Mouse (Mus musculus) urinary bladder, postnatal 10 days (tissue): ENCODE data around the gene Scfd2.

Source experiments
- DNase-seq: peaks from one replicate; pipeline ENCODE4 v3.0.0; 2022; ENCODE audit warnings: low spot score

Gene Scfd2

GRCm38 (mm10) chr5:74277216-74277615, 254.3 kb downstream of the Scfd2 start:
- no peak for DNase-seq

DNA sequence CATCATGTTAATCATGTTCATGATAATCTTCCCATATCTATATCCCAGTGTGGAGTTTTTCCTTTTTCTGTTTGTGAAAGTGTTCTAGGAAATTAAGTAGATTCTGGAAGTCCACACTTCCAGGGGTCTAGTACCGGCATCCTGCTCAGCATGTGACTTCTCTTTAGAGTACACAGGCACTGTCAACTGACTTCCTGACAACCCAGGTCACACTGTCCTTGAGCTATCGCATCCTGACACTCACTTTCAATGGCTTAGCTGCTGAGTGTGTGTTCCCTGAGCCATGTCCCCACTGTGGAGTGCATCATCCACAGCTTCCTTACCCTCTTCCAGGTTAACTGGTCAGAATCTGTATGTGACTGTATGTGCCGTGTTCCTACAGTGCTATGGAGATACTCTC, 258.2 kb downstream of the Scfd2 start:
- DNase-seq: no peak

DNA sequence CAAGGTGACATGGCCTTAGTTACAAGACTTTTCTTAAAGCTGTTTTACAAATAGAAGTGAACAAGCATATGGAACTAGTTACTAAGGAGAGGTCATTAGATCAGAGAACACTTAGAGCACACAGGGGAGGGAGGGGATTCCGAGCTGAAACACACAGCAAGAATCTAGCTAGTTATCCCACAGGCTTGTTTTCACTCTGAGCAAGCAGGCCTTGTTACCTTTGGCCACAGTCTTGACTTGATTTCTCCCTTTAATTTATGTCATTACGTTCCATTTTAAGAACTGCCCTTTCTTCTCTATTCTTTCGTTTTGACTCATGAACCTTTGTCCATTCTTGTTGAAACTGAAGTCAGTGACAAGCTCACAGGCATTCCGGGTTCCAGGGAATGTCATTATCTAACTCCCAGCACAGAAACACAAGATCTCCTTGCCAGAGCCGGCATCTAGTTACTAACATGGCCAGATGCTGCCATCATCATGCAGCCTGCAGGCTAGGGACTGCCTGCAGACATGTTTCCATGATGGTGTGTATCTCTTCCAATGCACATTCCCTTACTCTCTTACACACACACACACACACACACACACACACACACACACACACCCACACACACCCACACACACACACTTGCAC, 263.7 kb downstream of the Scfd2 start:
- DNase-seq: no peak

DNA sequence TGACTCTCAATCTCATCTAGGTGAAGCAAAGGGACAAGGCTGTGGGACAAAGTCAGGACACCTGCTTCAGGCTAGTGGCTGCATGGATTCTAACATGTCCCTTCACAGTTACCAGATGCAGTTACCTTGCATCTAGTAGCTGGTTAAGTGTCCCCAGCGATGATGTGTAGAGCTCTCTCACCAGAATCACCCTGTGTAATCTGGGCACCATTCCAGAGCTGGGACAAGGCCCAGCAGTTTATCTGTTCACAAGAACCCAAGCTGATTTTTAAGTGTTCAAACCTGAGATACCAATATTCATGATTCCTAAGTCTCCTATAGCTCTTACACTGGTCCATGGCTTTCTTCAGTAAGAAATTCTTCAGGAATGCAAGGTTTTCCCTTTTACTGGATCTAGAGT, 264.4 kb downstream of the Scfd2 start:
- DNase-seq: no peak

DNA sequence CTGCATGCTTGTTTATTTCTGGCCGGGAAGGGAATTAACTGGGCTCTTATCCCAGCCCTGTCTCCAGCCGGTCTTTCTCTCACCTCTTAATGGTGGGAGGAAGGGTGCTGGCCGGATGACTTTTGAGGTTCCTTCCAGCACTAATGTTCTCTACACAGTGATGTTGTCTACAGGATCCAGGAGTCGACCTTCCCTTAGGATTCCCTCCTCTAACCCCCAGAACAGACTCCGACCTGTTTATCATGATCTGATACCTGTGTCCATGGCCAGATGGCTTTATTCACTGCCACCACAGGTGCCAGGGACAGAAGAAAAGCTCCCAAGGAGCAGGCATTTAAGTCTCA, 265.1 kb downstream of the Scfd2 start:
- DNase-seq: no peak

- DNase-seq: no peak
Measured at GRCm38 (mm10) chr5:74265601-74266475, 265.7 kb downstream of the Scfd2 start.

DNA sequence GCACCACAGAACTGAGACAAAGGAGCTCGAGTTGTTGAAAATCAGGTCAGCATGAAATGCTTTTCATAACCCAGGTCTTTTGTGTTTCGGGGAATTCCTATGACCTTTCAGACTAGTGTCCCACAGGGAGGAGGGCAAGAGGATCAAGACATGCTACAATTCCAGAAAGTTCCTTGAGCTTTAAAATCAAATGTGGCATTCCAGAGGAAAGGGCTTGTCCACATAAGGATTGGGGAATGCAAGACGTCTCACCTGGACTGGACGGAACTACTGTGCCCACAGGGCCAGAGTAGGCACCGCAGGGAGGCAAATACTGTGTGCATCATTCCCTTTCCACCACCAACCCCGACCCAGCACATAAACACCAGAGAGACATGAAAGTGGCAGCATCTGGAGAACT, 266.4 kb downstream of the Scfd2 start:
- no peak for DNase-seq

- no peak for DNase-seq
Measured at GRCm38 (mm10) chr5:74264541-74264940, 267.0 kb downstream of the Scfd2 start.

- DNase-seq: no peak
Measured at GRCm38 (mm10) chr5:74261016-74261415, 270.5 kb downstream of the Scfd2 start.

- DNase-seq: no peak
Measured at GRCm38 (mm10) chr5:74260378-74260809, 271.2 kb downstream of the Scfd2 start.

GRCm38 (mm10) chr5:74256705-74257104, 274.9 kb downstream of the Scfd2 start:
- no peak for DNase-seq

- no peak for DNase-seq
Measured at GRCm38 (mm10) chr5:74254996-74255395, 276.6 kb downstream of the Scfd2 start.

DNA sequence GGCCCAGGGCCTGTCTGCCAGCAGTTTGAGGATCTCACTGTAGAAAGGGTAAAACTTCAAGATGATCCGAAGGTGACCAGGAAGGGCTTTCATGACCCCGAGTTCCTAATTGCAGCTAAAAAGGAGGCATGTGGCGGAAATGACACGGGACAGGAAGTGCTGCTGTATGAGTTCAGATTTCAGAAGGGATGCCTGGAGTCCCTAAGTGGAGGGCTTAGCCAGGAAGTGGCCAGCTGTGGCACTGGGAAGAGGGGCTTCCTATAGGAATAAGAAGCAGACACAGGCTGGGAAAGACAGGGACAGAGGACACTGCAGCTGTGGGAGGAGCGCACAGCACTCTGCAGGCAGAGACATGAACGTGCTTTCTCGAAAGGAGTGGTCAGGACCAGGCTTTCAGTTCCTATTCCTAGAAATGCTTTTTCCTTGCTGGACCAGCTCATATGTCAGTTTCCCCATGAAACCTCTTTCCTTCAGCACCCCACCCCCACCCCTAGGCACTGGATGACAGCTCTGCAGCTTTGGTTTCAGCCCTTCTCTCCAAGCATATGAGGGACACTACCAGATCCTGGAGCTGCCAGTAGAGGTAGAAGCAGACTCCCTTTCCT, 277.7 kb downstream of the Scfd2 start:
- no peak for DNase-seq

- DNase-seq: no peak
Measured at GRCm38 (mm10) chr5:74252672-74253286, 278.8 kb downstream of the Scfd2 start.

- no peak for DNase-seq
Measured at GRCm38 (mm10) chr5:74250947-74251346, 280.6 kb downstream of the Scfd2 start.

- DNase-seq: no peak
Measured at GRCm38 (mm10) chr5:74250308-74250707, 281.3 kb downstream of the Scfd2 start.

- no peak for DNase-seq
Measured at GRCm38 (mm10) chr5:74249794-74250193, 281.8 kb downstream of the Scfd2 start.

DNA sequence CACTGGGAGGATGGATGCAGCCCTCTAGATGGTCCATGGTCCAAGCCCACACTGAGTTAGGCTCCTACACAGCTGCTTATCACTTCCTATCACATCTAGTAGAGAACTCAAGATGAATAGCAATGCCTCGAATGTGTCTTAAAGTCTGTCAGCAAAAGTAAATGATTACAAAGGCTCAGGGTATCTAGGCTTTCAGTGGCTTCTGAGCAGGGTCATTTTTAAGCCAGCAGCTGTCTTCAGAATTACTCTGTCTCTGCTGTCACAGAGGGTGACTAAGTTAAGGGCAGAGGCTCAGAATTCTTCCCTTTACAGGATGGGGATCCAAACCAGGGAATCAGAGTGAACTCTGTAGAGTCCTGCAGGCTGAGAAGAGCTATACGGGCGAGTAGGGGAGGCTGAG, 284.6 kb downstream of the Scfd2 start:
- no peak for DNase-seq

GRCm38 (mm10) chr5:74246453-74246852, 285.1 kb downstream of the Scfd2 start:
- no peak for DNase-seq

DNA sequence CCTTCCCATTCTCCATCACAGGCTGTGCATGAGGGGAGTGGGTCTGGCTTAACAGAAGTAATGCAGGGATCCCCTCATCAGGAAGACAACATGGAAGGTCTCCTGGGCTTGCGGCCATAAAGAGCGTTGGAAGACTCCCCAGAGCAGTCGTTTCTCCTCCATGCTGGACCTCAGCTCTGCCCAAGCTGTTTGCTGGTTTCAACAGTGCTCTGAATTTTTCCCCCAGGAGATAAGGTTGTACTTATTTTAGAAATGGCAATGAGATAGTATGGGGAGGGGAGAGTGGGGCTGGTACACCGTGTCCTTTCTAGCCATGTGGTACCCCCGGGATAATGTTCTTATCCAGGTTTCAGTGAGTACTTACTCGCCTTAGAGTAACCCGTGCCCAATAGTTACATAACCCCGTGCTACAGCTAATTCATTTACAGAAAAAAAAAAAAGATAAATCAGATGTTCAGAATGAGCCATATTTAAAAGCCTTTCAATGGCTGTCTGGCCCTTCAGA, 285.9 kb downstream of the Scfd2 start:
- no peak for DNase-seq

DNA sequence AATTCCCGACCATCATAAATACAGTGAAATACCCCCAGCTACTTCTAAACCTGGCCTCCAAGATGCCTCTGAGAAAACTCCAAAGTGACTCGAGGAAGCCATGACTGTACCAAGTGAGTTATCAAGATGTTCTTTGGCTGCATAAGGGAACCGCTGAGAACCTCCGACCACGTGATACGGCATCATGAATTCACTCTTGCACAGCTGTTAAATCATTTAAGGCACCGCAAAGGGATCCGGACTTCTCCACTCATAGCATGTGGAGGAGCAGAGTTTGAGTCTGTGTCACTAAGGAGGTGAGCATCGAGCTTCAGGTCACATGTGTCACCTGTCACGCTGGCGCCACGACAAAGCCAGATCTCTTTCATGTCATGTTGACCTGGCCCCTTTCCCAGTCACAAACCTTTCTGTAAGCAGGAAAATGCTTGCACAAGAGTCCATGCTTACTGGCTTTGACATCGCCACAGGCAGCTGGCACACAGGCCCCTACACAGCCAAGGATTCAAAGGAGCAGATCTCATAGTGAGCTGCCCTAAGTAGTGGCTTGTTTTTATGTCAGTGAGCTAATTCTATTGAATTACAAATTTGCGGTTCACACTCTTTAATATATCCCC, 287.0 kb downstream of the Scfd2 start:
- no peak for DNase-seq

DNA sequence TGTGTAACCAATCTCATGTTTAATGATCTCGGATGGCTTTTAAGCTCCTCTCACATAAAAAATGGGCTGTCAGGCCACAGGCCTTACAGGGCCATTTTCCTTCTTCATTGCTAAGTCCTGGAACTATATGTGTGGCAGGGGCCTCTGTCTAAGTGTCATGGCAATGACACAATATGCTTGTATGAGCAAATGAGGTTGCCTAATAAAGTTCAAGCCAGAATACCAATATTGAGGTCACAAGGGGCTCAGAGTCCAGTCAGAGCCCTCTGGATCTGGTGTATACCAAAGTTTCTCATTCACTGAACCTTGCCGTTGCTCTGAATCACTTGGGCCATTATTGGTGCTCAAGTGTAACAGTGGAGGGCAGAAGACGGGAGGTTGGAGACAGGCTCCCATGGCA, 288.9 kb downstream of the Scfd2 start:
- no peak for DNase-seq
